20 mouse cellular contexts compared by ENCODE assay signal in the genomic region with DNA sequence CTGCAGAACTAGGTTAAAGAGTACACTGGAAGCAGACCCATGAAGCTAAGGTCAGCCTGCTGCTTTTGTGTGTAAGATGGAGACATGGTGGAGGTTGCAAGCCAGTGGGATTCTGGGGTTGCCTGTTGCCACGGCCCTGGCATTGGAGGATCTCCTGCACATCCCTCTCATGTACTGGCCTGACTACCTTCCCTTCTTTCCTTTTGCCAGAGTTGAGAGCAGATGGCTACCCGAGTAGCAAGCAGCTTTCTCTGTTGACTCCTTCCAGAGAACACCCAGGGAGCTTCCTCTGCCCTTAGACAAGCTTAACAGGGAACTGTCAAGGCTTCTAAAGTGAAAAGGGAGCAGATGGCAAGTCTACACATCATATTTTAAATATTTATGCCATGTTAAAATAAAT.
DNase-seq lines count a peak whose midpoint lies in the region; ATAC-seq and TF ChIP-seq lines count a peak whose summit lies in the region.
"Had no signal": no experiment of that assay in that cellular context is flagged by ENCODE, and none has a peak within 500 bp of the region (broad histone marks: within the 10 kb centered on the region; RNA-seq: fewer than 3 reads in every experiment).

No protein-coding gene starts in this region.

- H3K4me1 ChIP-seq in cerebellum, adult 2 months (ENCODE audit: control insufficient read depth, insufficient read depth, low read length) = peaks cover 9% of the 10 kb centered on the region
- H3K4me1 ChIP-seq in forebrain, embryonic 16.5 days (replicated peaks; ENCODE audit: control insufficient read depth, insufficient read depth, low read length) = no peaks in the 10 kb centered on the region
- H3K4me1 ChIP-seq: liver, embryonic 13.5 days had no signal

- H3K9me3 ChIP-seq in forebrain, embryonic 16.5 days (ENCODE audit: control insufficient read depth, low read length) = no peaks in the 10 kb centered on the region
- H3K9me3 ChIP-seq: liver, embryonic 13.5 days had no signal

- H3K4me3 ChIP-seq in cerebellum, adult 2 months (replicated peaks; ENCODE audit: insufficient read depth, low read depth, low read length) = no peak overlapping the region
- H3K4me3 ChIP-seq in forebrain, embryonic 16.5 days (replicated peaks; ENCODE audit: low read length) = no peak overlapping the region
- H3K4me3 ChIP-seq: erythroblast, embryonic 14.5 days; liver, embryonic 13.5 days; myocyte had no signal

- H3K9ac ChIP-seq in forebrain, embryonic 16.5 days (replicated peaks; ENCODE audit: low read depth, low read length) = no peak overlapping the region
- H3K9ac ChIP-seq: liver, embryonic 13.5 days had no signal

- DNase-seq in frontal cortex, postnatal 36 days (ENCODE audit: low spot score in 2 of 2) = no peak
- peak; percentile 24 for DNase-seq in brain, embryonic 14.5 days (ENCODE audit: low read depth)
- DNase-seq in cerebellum, adult 2 months = peak; percentile 63 to 81
- no peak for DNase-seq in adrenal gland, adult 2 months
- DNase-seq in layer of hippocampus, adult 9-11 months = no peak
- no peak for DNase-seq in kidney, adult 8-10 months
- DNase-seq: adrenal gland, postnatal 36 days; B cell, adult 2 months; gastrocnemius, postnatal 10 days; kidney, adult 11 months; kidney, postnatal 25 days; liver, embryonic 13.5 days; midbrain, embryonic 14.5 days; retina, postnatal 1 day; thymus, postnatal 25 days had no signal

- H3K36me3 ChIP-seq in forebrain, embryonic 16.5 days (ENCODE audit: control insufficient read depth, insufficient read depth) = no peaks in the 10 kb centered on the region
- H3K36me3 ChIP-seq: liver, embryonic 13.5 days had no signal

- no peak overlapping the region for H3K4me2 ChIP-seq in forebrain, embryonic 16.5 days (ENCODE audit: low read length)
- H3K4me2 ChIP-seq: liver, embryonic 13.5 days had no signal

- TF ChIP-seq POLR2A in brain, embryonic 14.5 days (IDR thresholded peaks at IDR 0.05; ENCODE audit: borderline replicate concordance, extremely low read depth, insufficient read depth, insufficient read length, poor library complexity, severe bottlenecking) = no peak
- no peak for TF ChIP-seq POLR2A in cerebellum, adult 2 months (IDR thresholded peaks at IDR 0.05; ENCODE audit: borderline replicate concordance, insufficient read depth, low read length)

- peak overlapping the region; percentile 42; the same call in 1 of the 2 replicates for H3K27ac ChIP-seq in cerebellum, adult 2 months (ENCODE audit: insufficient read depth, low read length)
- no peak overlapping the region for H3K27ac ChIP-seq in forebrain, embryonic 16.5 days (ENCODE audit: low read length)
- H3K27ac ChIP-seq: liver, embryonic 13.5 days had no signal

- TF ChIP-seq CTCF in brain, embryonic 14.5 days (IDR thresholded peaks at IDR 0.05; ENCODE audit: borderline replicate concordance, extremely low read depth, insufficient read depth, insufficient read length) = no peak
- TF ChIP-seq CTCF in cerebellum, adult 2 months (IDR thresholded peaks at IDR 0.05; ENCODE audit: borderline replicate concordance, insufficient read depth, low read depth, low read length) = no peak

- no peaks in the 10 kb centered on the region for H3K27me3 ChIP-seq in cerebellum, adult 2 months (ENCODE audit: control insufficient read depth, insufficient read depth, low read length)
- no peaks in the 10 kb centered on the region for H3K27me3 ChIP-seq in forebrain, embryonic 16.5 days (replicated peaks; ENCODE audit: control insufficient read depth, insufficient read depth, low read length)
- H3K27me3 ChIP-seq: liver, embryonic 13.5 days had no signal

- WGBS in cerebellum, adult 2 months = 6% methylated on average over 2 of the region's 2 CpGs
- WGBS in forebrain, embryonic 16.5 days = 69% methylated on average over 2 of the region's 2 CpGs

- ATAC-seq in frontal cortex, adult (ENCODE audit: low TSS enrichment) = peak; percentile 79
- peak; percentile 64 for ATAC-seq in forebrain, embryonic 16.5 days
- ATAC-seq: lung, postnatal 0 days had no signal

Comparison
In these comparisons a context has a peak if more than half of its experiments do, and no peak if none do; other contexts are left out.
1. DNase-seq: peak in brain, embryonic 14.5 days (single experiment) and cerebellum, adult 2 months (2 of 2); none in frontal cortex, postnatal 36 days (0 of 2), adrenal gland, adult 2 months (single experiment), layer of hippocampus, adult 9-11 months (single experiment) and kidney, adult 8-10 months (0 of 2).